Mouse (Mus musculus): ENCODE measurements around the gene Sytl4.

- TF ChIP-seq POLR2A (IDR thresholded peaks at IDR 0.05; ENCODE audit: borderline replicate concordance, control insufficient read depth, low read depth, low read length) (no peak), CTCF (IDR thresholded peaks at IDR 0.05; ENCODE audit: control insufficient read depth, insufficient read depth, low read length) (no peak)
These were observed 67.4 kb downstream of the Sytl4 start for GRCm38 (mm10) chrX:133914219-133914618.

Data from bone marrow, adult 2 months (tissue).